Mouse (Mus musculus): ENCODE results near the gene Wwc1. TPM values are rescaled to one million over a fixed set of nuclear protein-coding genes. Genes with fewer than 3 reads are reported as not detected.

The Wwc1 gene
- polyA plus RNA-seq, 1 experiment from 2014 or later = 4.8 TPM

DNA sequence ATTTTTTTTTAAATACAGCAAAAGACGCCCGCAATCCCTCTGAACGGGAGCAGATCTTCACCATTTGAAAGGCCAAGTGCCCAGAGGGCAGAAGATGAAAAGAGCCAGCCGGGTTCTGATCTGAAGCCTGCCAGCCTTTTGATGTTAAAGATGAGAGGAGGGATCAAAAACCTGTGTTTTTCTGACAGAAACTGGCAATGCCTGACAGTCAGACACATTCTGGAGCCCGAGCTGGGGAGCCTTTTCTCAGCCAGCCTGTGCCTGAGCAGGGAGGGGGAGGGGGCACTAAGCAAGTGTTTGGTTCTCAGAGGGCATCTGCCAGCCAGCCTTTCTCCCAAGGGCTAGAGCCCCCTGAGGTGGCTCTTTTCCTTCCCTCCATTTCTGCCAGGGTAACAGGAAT, 39.3 kb downstream of the Wwc1 start:
- Histone ChIP-seq H3K36me3 (replicated peaks; ENCODE audit: control insufficient read depth, insufficient read depth, low read depth, low read length) (no peaks in the 10 kb centered on the region), H3K27ac (replicated peaks; ENCODE audit: low read depth, low read length) (no peak overlapping the region), H3K4me3 (ENCODE audit: low read depth, low read length) (no peak overlapping the region), H3K4me1 (ENCODE audit: control insufficient read depth, insufficient read depth, low read length) (no peaks in the 10 kb centered on the region), H3K9ac (replicated peaks; ENCODE audit: low read length) (no peak overlapping the region), H3K27me3 (ENCODE audit: control insufficient read depth, insufficient read depth, low read length) (no peaks in the 10 kb centered on the region), H3K4me2 (ENCODE audit: low read depth, low read length) (no peak overlapping the region), H3K9me3 (replicated peaks; ENCODE audit: control insufficient read depth, low read length) (no peaks in the 10 kb centered on the region)
- no peak for DNase-seq (ENCODE audit: low spot score)
- ATAC-seq (replicated peaks; ENCODE audit: insufficient number of reproducible peaks, low FRiP score, low TSS enrichment, low read depth) = no peak
- WGBS = 38% methylated on average over 5 of the region's 5 CpGs

DNA sequence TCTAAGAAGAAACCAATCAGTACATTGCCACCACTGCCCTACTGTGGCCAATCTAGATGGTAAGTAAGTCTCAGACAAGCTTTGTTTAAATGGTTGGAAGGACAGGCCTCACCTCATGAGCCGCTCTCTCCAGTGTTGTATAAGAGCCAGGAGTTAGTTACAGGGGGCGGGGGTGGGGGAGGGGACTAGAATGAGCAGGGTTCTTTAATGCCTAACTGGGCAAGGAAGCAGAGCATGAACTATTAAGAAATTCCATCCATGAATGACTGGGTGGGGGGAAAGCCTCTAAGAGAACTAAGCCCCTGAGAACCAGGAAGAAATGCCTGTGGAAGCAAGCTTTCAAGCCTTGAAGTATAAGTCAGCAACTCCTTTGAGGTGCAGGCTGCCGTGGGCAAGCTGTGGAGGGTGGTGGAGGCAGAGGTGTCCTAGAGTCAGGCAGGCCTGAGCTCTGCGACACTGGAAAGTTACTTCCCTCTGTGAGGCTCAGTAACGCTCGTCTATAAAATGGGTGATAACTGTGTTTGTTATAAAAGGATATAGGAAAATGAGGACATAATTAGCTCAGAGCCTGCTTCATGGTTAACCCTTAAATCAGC, 41.4 kb downstream of the Wwc1 start:
- H3K27ac ChIP-seq (replicated peaks; ENCODE audit: low read depth, low read length) = no peak overlapping the region
- no peaks in the 10 kb centered on the region for H3K36me3 ChIP-seq (replicated peaks; ENCODE audit: control insufficient read depth, insufficient read depth, low read depth, low read length)
- H3K9ac ChIP-seq (replicated peaks; ENCODE audit: low read length) = no peak overlapping the region
- no peak for ATAC-seq (replicated peaks; ENCODE audit: insufficient number of reproducible peaks, low FRiP score, low TSS enrichment, low read depth)
- DNase-seq (ENCODE audit: low spot score) = no peak
- 64% methylated on average over 6 of the region's 6 CpGs for WGBS
- no peak overlapping the region for H3K4me3 ChIP-seq (ENCODE audit: low read depth, low read length)
- H3K4me1 ChIP-seq (ENCODE audit: control insufficient read depth, insufficient read depth, low read length) = no peaks in the 10 kb centered on the region
- H3K9me3 ChIP-seq (replicated peaks; ENCODE audit: control insufficient read depth, low read length) = no peaks in the 10 kb centered on the region
- no peaks in the 10 kb centered on the region for H3K27me3 ChIP-seq (ENCODE audit: control insufficient read depth, insufficient read depth, low read length)
- no peak overlapping the region for H3K4me2 ChIP-seq (ENCODE audit: low read depth, low read length)

DNA sequence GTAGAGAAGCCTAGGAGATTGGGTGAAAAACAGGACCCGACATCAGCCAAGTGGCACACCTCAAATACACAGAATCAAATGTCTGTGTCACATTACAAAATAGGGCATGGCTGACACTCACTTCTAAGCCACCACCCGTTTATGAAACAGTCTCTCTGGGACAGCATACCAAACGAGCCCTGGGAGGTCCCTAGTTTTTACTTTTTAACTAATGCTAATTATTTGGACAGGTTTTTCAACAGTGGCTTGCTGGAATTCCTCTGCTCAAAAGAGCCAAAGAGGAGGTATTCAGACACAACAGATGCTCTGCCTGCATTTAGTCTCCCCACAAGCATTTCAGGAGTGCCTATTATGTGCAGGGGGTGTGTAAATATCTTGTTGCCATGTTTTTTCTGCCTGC, 44.7 kb downstream of the Wwc1 start:
- 57% methylated on average over 3 of the region's 3 CpGs for WGBS
- ATAC-seq (replicated peaks; ENCODE audit: insufficient number of reproducible peaks, low FRiP score, low TSS enrichment, low read depth) (no peak), DNase-seq (ENCODE audit: low spot score) (no peak)
- no peak overlapping the region for H3K27ac ChIP-seq (replicated peaks; ENCODE audit: low read depth, low read length)
- no peaks in the 10 kb centered on the region for H3K4me1 ChIP-seq (ENCODE audit: control insufficient read depth, insufficient read depth, low read length)
- no peak overlapping the region for H3K4me3 ChIP-seq (ENCODE audit: low read depth, low read length)
- no peak overlapping the region for H3K4me2 ChIP-seq (ENCODE audit: low read depth, low read length)
- no peaks in the 10 kb centered on the region for H3K36me3 ChIP-seq (replicated peaks; ENCODE audit: control insufficient read depth, insufficient read depth, low read depth, low read length)
- no peaks in the 10 kb centered on the region for H3K27me3 ChIP-seq (ENCODE audit: control insufficient read depth, insufficient read depth, low read length)
- no peaks in the 10 kb centered on the region for H3K9me3 ChIP-seq (replicated peaks; ENCODE audit: control insufficient read depth, low read length)
- no peak overlapping the region for H3K9ac ChIP-seq (replicated peaks; ENCODE audit: low read length)

DNA sequence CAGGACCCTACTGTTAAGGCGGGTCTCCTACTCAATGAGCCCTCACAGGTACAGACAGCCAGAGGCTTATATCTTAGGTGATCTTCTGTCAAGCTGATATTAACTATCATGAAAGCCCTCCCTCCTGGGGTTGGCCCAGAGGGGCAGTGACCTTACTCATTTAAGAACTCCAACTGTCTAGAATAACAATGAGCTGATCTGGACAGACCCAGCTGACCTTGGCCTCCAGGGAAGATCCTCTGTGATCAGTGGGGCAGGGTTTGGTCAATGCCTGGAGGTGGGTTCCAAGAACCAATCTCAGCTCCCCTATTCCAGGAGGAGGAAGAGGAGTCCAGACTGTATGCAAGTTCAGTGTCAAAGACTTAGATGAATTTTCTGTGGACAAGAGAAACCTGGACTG, 45.2 kb downstream of the Wwc1 start:
- Histone ChIP-seq H3K9ac (replicated peaks; ENCODE audit: low read length) (no peak overlapping the region), H3K27ac (replicated peaks; ENCODE audit: low read depth, low read length) (no peak overlapping the region), H3K4me1 (ENCODE audit: control insufficient read depth, insufficient read depth, low read length) (no peaks in the 10 kb centered on the region), H3K4me3 (ENCODE audit: low read depth, low read length) (no peak overlapping the region), H3K36me3 (replicated peaks; ENCODE audit: control insufficient read depth, insufficient read depth, low read depth, low read length) (no peaks in the 10 kb centered on the region), H3K9me3 (replicated peaks; ENCODE audit: control insufficient read depth, low read length) (no peaks in the 10 kb centered on the region), H3K4me2 (ENCODE audit: low read depth, low read length) (no peak overlapping the region), H3K27me3 (ENCODE audit: control insufficient read depth, insufficient read depth, low read length) (no peaks in the 10 kb centered on the region)
- DNase-seq (ENCODE audit: low spot score) (no peak), ATAC-seq (replicated peaks; ENCODE audit: insufficient number of reproducible peaks, low FRiP score, low TSS enrichment, low read depth) (no peak)
- WGBS = 81% methylated on average over 1 of the region's 1 CpGs

DNA sequence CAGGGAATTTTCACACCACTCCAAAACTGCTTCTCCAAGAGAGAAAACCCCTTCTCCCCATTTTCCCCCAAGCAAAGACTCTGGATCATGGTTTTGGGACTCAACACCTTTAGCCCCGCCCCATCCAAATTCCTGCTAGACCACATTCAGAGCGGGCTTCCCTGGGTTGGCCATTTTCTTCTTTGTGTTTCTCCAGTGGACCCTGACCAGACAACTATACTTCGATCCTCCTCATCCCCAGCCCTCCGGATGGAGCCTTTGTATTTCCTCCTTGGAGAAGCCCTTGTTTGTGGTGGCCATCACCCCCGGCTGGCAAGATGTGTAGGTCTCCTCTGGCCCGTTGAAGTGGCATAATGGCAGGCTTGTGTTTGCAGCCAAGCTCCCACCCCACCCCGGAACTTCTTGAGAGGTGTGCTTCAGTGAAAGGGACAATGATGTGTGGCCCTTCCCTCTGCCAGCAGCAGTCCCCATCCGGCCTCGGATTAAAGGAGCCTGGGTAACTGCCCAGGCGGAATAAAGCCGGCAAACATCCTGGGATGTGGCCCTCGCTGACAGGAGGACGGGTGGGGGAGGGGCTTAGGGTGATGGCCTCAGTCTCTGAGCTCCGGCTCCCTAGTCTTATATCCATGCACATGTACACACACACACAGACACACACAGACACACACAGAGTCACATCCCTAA, 46.8 kb downstream of the Wwc1 start:
- 9% methylated on average over 14 of the region's 14 CpGs for WGBS
- Histone ChIP-seq H3K9me3 (replicated peaks; ENCODE audit: control insufficient read depth, low read length) (no peaks in the 10 kb centered on the region), H3K4me2 (ENCODE audit: low read depth, low read length) (peak overlapping the region; percentile 8; the same call in 1 of the 2 replicates), H3K4me1 (ENCODE audit: control insufficient read depth, insufficient read depth, low read length) (no peaks in the 10 kb centered on the region), H3K27me3 (ENCODE audit: control insufficient read depth, insufficient read depth, low read length) (no peaks in the 10 kb centered on the region), H3K9ac (replicated peaks; ENCODE audit: low read length) (peak overlapping the region; percentile 15; the same call in 1 of the 2 replicates), H3K36me3 (replicated peaks; ENCODE audit: control insufficient read depth, insufficient read depth, low read depth, low read length) (no peaks in the 10 kb centered on the region), H3K4me3 (ENCODE audit: low read depth, low read length) (no peak overlapping the region), H3K27ac (replicated peaks; ENCODE audit: low read depth, low read length) (no peak overlapping the region)
- DNase-seq (ENCODE audit: low spot score) (peak; percentile 45), ATAC-seq (replicated peaks; ENCODE audit: insufficient number of reproducible peaks, low FRiP score, low TSS enrichment, low read depth) (no peak)

DNA sequence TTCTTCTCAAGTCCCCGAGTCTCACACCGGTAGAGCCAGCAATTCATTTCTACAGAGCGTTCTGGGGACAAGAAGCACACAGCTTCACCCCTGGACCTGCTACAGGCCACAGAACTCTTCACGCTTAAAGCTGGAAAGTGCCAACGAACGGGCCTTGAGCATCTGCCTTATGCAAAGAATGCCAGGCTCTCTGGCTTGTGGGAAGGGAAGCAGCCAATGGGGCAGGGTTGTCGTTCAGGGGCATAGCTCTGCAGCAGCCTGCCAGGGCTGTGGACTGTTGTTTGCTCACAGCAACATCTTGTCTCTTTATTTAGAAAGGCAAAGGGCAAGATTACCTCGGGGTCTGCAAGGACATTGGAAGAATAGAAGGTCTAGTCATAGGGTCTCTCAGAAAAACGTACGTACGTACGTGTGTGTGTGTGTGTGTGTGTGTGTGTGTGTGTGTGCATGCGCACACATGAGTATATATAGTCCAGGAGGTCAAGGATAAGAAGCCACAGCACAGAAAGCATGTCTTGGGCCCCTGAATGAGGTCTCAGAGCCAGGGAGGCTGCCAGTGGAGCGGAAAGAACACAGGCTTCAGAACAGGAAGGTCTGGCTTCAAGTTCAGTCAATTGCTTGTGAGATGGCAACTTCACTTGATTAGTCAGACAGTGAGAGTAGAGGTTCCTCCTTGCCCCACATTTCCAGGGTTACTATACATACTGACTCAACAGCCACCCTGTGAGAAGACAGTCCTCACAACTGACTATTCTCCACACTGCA, 48.0 kb downstream of the Wwc1 start:
- DNase-seq (ENCODE audit: low spot score) = no peak
- 86% methylated on average over 14 of the region's 14 CpGs for WGBS
- Histone ChIP-seq H3K9me3 (replicated peaks; ENCODE audit: control insufficient read depth, low read length) (no peaks in the 10 kb centered on the region), H3K4me1 (ENCODE audit: control insufficient read depth, insufficient read depth, low read length) (no peaks in the 10 kb centered on the region), H3K27me3 (ENCODE audit: control insufficient read depth, insufficient read depth, low read length) (no peaks in the 10 kb centered on the region), H3K36me3 (replicated peaks; ENCODE audit: control insufficient read depth, insufficient read depth, low read depth, low read length) (no peaks in the 10 kb centered on the region), H3K9ac (replicated peaks; ENCODE audit: low read length) (no peak overlapping the region), H3K4me3 (ENCODE audit: low read depth, low read length) (no peak overlapping the region), H3K27ac (replicated peaks; ENCODE audit: low read depth, low read length) (no peak overlapping the region), H3K4me2 (ENCODE audit: low read depth, low read length) (no peak overlapping the region)
- ATAC-seq (replicated peaks; ENCODE audit: insufficient number of reproducible peaks, low FRiP score, low TSS enrichment, low read depth) = no peak

DNA sequence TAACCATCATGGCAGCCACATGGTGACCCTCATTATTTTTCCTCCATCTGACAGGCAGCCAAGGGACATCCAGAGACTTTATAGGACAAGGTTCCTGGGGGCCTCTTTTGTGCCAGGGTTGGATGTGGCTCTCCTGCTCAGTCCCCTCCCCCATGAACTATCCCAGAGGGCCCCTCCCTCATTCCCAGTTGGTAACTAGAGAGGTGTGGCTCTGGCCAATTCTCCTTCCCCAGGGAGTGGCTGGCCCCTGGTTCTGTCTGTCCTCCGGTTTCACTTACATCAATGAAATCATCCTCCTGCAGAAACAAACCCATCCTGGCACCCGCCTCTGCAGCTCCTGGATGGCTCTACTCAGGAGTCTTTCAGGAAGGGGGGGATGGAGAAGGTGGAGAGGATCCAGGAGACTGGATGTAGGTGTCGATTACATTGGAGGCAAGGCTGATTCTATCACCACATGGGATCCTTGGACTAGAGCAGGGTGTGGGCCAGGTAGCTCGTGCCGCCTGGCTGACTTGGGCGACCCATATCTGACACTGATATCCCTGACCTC, 49.7 kb downstream of the Wwc1 start:
- DNase-seq (ENCODE audit: low spot score) (no peak), ATAC-seq (replicated peaks; ENCODE audit: insufficient number of reproducible peaks, low FRiP score, low TSS enrichment, low read depth) (no peak)
- H3K9ac ChIP-seq (replicated peaks; ENCODE audit: low read length) = no peak overlapping the region
- no peaks in the 10 kb centered on the region for H3K27me3 ChIP-seq (ENCODE audit: control insufficient read depth, insufficient read depth, low read length)
- H3K36me3 ChIP-seq (replicated peaks; ENCODE audit: control insufficient read depth, insufficient read depth, low read depth, low read length) = no peaks in the 10 kb centered on the region
- no peaks in the 10 kb centered on the region for H3K4me1 ChIP-seq (ENCODE audit: control insufficient read depth, insufficient read depth, low read length)
- WGBS = 83% methylated on average over 6 of the region's 6 CpGs
- no peak overlapping the region for H3K4me3 ChIP-seq (ENCODE audit: low read depth, low read length)
- H3K4me2 ChIP-seq (ENCODE audit: low read depth, low read length) = no peak overlapping the region
- H3K9me3 ChIP-seq (replicated peaks; ENCODE audit: control insufficient read depth, low read length) = no peaks in the 10 kb centered on the region
- H3K27ac ChIP-seq (replicated peaks; ENCODE audit: low read depth, low read length) = no peak overlapping the region

DNA sequence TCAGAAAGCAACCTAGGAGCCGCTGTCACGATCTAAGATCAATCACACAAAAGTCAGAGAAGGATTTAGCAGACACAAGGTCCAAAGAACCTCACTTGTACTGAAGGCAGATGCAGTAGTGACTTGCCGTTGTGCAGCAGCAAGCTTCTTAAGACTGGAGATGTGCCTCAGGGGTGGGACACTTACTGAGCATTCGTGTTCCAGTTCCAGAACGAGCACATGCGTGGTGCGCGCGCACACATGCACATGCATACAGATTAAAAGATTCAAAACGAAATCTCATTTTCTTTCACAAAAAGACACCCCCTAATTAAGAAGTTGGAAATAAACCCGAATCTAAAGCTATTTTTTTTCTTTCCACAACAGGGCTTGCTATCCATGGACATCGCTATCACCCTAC, 51.9 kb downstream of the Wwc1 start:
- H3K4me2 ChIP-seq (ENCODE audit: low read depth, low read length) = no peak overlapping the region
- H3K36me3 ChIP-seq (replicated peaks; ENCODE audit: control insufficient read depth, insufficient read depth, low read depth, low read length) = no peaks in the 10 kb centered on the region
- WGBS = 93% methylated on average over 12 of the region's 12 CpGs
- no peak overlapping the region for H3K9ac ChIP-seq (replicated peaks; ENCODE audit: low read length)
- no peak overlapping the region for H3K27ac ChIP-seq (replicated peaks; ENCODE audit: low read depth, low read length)
- no peaks in the 10 kb centered on the region for H3K4me1 ChIP-seq (ENCODE audit: control insufficient read depth, insufficient read depth, low read length)
- no peaks in the 10 kb centered on the region for H3K9me3 ChIP-seq (replicated peaks; ENCODE audit: control insufficient read depth, low read length)
- ATAC-seq (replicated peaks; ENCODE audit: insufficient number of reproducible peaks, low FRiP score, low TSS enrichment, low read depth) (no peak), DNase-seq (ENCODE audit: low spot score) (no peak)
- H3K4me3 ChIP-seq (ENCODE audit: low read depth, low read length) = no peak overlapping the region
- H3K27me3 ChIP-seq (ENCODE audit: control insufficient read depth, insufficient read depth, low read length) = no peaks in the 10 kb centered on the region
